Mouse (Mus musculus): Measurements from ENCODE around the gene Cept1. TPM values are rescaled to one million over a fixed set of nuclear protein-coding genes. Genes with fewer than 3 reads are reported as not detected.

Gene Cept1
- polyA plus RNA-seq, 1 experiment from 2014 or later, result 45.4 TPM

GRCm38 (mm10) chr3:106462493-106462892 is 85.1 kb downstream of the Cept1 start:
- Histone ChIP-seq H3K9me3 (ENCODE audit: control insufficient read depth, low read length) (no peaks in the 10 kb centered on the region), H3K27me3 (ENCODE audit: control insufficient read depth, insufficient read depth, low read length) (no peaks in the 10 kb centered on the region), H3K27ac (no peak overlapping the region), H3K9ac (no peak overlapping the region), H3K4me2 (replicated peaks) (no peak overlapping the region), H3K4me1 (replicated peaks; ENCODE audit: control insufficient read depth, insufficient read depth, low read length) (no peaks in the 10 kb centered on the region), H3K36me3 (replicated peaks; ENCODE audit: control insufficient read depth, insufficient read depth) (no peaks in the 10 kb centered on the region), H3K4me3 (replicated peaks; ENCODE audit: low read length) (no peak overlapping the region)
- ATAC-seq (ENCODE audit: low FRiP score) (no peak), DNase-seq (ENCODE audit: low spot score) (no peak)
- 73% methylated on average over 3 of the region's 3 CpGs for WGBS

GRCm38 (mm10) chr3:106462059-106462470 is 85.5 kb downstream of the Cept1 start:
- Histone ChIP-seq H3K27ac (no peak overlapping the region), H3K4me1 (replicated peaks; ENCODE audit: control insufficient read depth, insufficient read depth, low read length) (no peaks in the 10 kb centered on the region), H3K36me3 (replicated peaks; ENCODE audit: control insufficient read depth, insufficient read depth) (no peaks in the 10 kb centered on the region), H3K9me3 (ENCODE audit: control insufficient read depth, low read length) (no peaks in the 10 kb centered on the region), H3K27me3 (ENCODE audit: control insufficient read depth, insufficient read depth, low read length) (no peaks in the 10 kb centered on the region), H3K9ac (no peak overlapping the region), H3K4me3 (replicated peaks; ENCODE audit: low read length) (no peak overlapping the region), H3K4me2 (replicated peaks) (no peak overlapping the region)
- 94% methylated on average over 2 of the region's 2 CpGs for WGBS
- no peak for DNase-seq (ENCODE audit: low spot score)
- no peak for ATAC-seq (ENCODE audit: low FRiP score)

GRCm38 (mm10) chr3:106457298-106457869 is 90.2 kb downstream of the Cept1 start:
- 91% methylated on average over 2 of the region's 2 CpGs for WGBS
- Histone ChIP-seq H3K4me3 (replicated peaks; ENCODE audit: low read length) (no peak overlapping the region), H3K27me3 (ENCODE audit: control insufficient read depth, insufficient read depth, low read length) (no peaks in the 10 kb centered on the region), H3K36me3 (replicated peaks; ENCODE audit: control insufficient read depth, insufficient read depth) (no peaks in the 10 kb centered on the region), H3K27ac (no peak overlapping the region), H3K9me3 (ENCODE audit: control insufficient read depth, low read length) (no peaks in the 10 kb centered on the region), H3K4me1 (replicated peaks; ENCODE audit: control insufficient read depth, insufficient read depth, low read length) (no peaks in the 10 kb centered on the region), H3K4me2 (replicated peaks) (no peak overlapping the region), H3K9ac (no peak overlapping the region)
- no peak for ATAC-seq (ENCODE audit: low FRiP score)
- no peak for DNase-seq (ENCODE audit: low spot score)

DNA sequence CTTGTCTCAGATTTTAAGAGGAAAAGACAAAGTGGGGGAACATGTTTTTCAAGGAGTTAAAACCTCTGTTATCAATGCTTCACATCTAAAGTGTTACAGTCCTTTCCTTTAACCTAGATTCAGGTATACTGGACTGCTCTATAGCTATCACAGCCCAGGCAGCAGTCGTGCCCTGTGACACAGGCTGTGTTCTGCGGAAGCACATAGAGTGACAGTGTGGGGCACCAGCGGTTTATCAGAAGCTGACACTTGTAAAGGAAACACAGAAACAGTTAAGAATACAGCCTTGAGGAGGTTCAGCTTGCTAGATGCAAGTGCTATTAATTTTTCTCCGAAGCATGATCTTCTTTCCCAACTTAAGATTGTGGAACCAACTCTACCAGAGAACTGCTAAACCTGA is 95.0 kb downstream of the Cept1 start:
- ATAC-seq (ENCODE audit: low FRiP score), result no peak
- 80% methylated on average over 4 of the region's 4 CpGs for WGBS
- DNase-seq (ENCODE audit: low spot score), result no peak
- no peak overlapping the region for H3K4me2 ChIP-seq (replicated peaks)
- H3K9ac ChIP-seq, result no peak overlapping the region
- H3K9me3 ChIP-seq (ENCODE audit: control insufficient read depth, low read length), result no peaks in the 10 kb centered on the region
- H3K4me3 ChIP-seq (replicated peaks; ENCODE audit: low read length), result no peak overlapping the region
- no peak overlapping the region for H3K27ac ChIP-seq
- no peaks in the 10 kb centered on the region for H3K27me3 ChIP-seq (ENCODE audit: control insufficient read depth, insufficient read depth, low read length)
- H3K36me3 ChIP-seq (replicated peaks; ENCODE audit: control insufficient read depth, insufficient read depth), result no peaks in the 10 kb centered on the region
- H3K4me1 ChIP-seq (replicated peaks; ENCODE audit: control insufficient read depth, insufficient read depth, low read length), result no peaks in the 10 kb centered on the region

Other genes starting within 250 kb of the Cept1 start
- gene Chil6, start 141.6 kb downstream of the Cept1 start, polyA plus RNA-seq (2014; fragmentation: Nextera tagmentation; extraction: Ambion mirVana), result not detected in 2 replicates
- gene Dennd2d, start 65.4 kb downstream of the Cept1 start, polyA plus RNA-seq (2014; fragmentation: Nextera tagmentation; extraction: Ambion mirVana), result 0.58 and 1.1 TPM in 2 replicates
- 72.5 and 74.7 TPM in 2 replicates for gene Dram2, start within 50 bp of the Cept1 start, polyA plus RNA-seq (2014; fragmentation: Nextera tagmentation; extraction: Ambion mirVana)
- gene Lrif1, start 137.2 kb upstream of the Cept1 start, polyA plus RNA-seq (2014; fragmentation: Nextera tagmentation; extraction: Ambion mirVana), result 18.8 and 19.4 TPM in 2 replicates
- gene Cd53, start 242.3 kb upstream of the Cept1 start, polyA plus RNA-seq (2014; fragmentation: Nextera tagmentation; extraction: Ambion mirVana), result 4.8 and 5.2 TPM in 2 replicates

Data from hindbrain, embryonic 14.5 days (tissue).